Mouse (Mus musculus) NIH3T3 (cell line): ENCODE data around the gene Dusp16.
A peak's percentile ranks its signal among the peaks of the same experiment; 100 is the strongest.
"Not testable (repeated sequence)": the region's sequence is repeated elsewhere in the genome, so short reads cannot be mapped to it uniquely, and the experiment has no call there.

Source experiments
- DNase-seq: peaks from one replicate; pipeline ENCODE4 v3.0.0-alpha.2; 2012; ENCODE audit warnings: low read depth

The Dusp16 gene

GRCm38 (mm10) chr6:134696554-134696953, 95.9 kb downstream of the Dusp16 start:
- no peak for DNase-seq

GRCm38 (mm10) chr6:134696146-134696545, 96.3 kb downstream of the Dusp16 start:
- DNase-seq = peak; percentile 89

- DNase-seq = peak; percentile 74
These were observed 96.8 kb downstream of the Dusp16 start for GRCm38 (mm10) chr6:134695625-134696024.

- no peak for DNase-seq
These were observed 97.4 kb downstream of the Dusp16 start for GRCm38 (mm10) chr6:134694988-134695387.

- no peak for DNase-seq
These were observed 97.9 kb downstream of the Dusp16 start for GRCm38 (mm10) chr6:134694498-134694897.

GRCm38 (mm10) chr6:134685515-134685914, 106.9 kb downstream of the Dusp16 start:
- no peak for DNase-seq

- DNase-seq = no peak
These were observed 107.4 kb downstream of the Dusp16 start for GRCm38 (mm10) chr6:134685040-134685439.

GRCm38 (mm10) chr6:134684354-134684915, 108.0 kb downstream of the Dusp16 start:
- no peak for DNase-seq

- not testable (repeated sequence) for DNase-seq
These were observed 113.1 kb downstream of the Dusp16 start for GRCm38 (mm10) chr6:134679330-134679729.

- no peak for DNase-seq
These were observed 114.4 kb downstream of the Dusp16 start for GRCm38 (mm10) chr6:134678037-134678436.

- DNase-seq = no peak
These were observed 114.9 kb downstream of the Dusp16 start for GRCm38 (mm10) chr6:134677504-134677903.

- not testable (repeated sequence) for DNase-seq
These were observed 118.7 kb downstream of the Dusp16 start for GRCm38 (mm10) chr6:134673712-134674111.

- DNase-seq = peak; percentile 76
These were observed 121.5 kb downstream of the Dusp16 start for GRCm38 (mm10) chr6:134670881-134671411.

- DNase-seq = peak; percentile 33
These were observed 123.1 kb downstream of the Dusp16 start for GRCm38 (mm10) chr6:134669179-134669865.

- DNase-seq = no peak
These were observed 123.9 kb downstream of the Dusp16 start for GRCm38 (mm10) chr6:134668519-134668918.

GRCm38 (mm10) chr6:134665817-134666216, 126.6 kb downstream of the Dusp16 start:
- DNase-seq = no peak
